Mouse (Mus musculus): ENCODE measurements at regions not wholly inside any gene's neighbourhood (a gene's known extent, or its start where the extent isn't known, plus 50 kb on each side); places are given as distances from the start of the nearest gene placed in this dataset.
A peak's percentile ranks its signal among the peaks of the same experiment; 100 is the strongest.

GRCm38 (mm10) chr3:144137483-144137882 lies 67.5 kb downstream of the Lmo4 start:
- no peaks in the 10 kb centered on the region for H3K9me3 ChIP-seq (ENCODE audit: control insufficient read depth, low read length)
- ATAC-seq (ENCODE audit: low FRiP score), result no peak
- no peaks in the 10 kb centered on the region for H3K36me3 ChIP-seq (replicated peaks; ENCODE audit: control insufficient read depth, insufficient read depth)
- H3K4me3 ChIP-seq (replicated peaks; ENCODE audit: low read length), result no peak overlapping the region
- H3K4me1 ChIP-seq (replicated peaks; ENCODE audit: control insufficient read depth, insufficient read depth, low read length), result no peaks in the 10 kb centered on the region; the same call in 1 of the 2 replicates
- DNase-seq (ENCODE audit: low spot score), result no peak
- H3K9ac ChIP-seq, result no peak overlapping the region
- no peak overlapping the region for H3K4me2 ChIP-seq (replicated peaks)
- WGBS, result 91% methylated on average over 3 of the region's 3 CpGs
- no peaks in the 10 kb centered on the region for H3K27me3 ChIP-seq (ENCODE audit: control insufficient read depth, insufficient read depth, low read length)
- no peak overlapping the region for H3K27ac ChIP-seq

DNA sequence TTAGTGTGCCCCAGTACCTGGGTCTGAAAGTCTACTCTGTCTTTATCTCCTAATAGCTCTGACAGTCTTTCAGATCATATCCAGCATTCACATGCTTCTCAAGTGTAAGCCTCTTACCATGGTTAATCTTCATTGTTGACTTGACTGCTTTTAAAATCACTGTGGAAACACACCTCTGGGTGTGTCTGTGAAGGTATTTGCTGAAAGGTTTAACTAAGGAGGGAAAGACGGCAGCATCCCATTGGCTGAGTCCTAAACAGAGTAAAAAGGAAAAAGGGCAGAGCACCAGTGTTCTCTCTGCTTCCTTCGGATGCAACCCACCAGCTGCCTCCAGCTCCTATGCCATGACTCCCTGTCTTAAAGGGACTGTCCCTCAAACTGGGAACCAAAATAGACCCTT lies 68.6 kb downstream of the Lmo4 start:
- no peak overlapping the region for H3K27ac ChIP-seq
- DNase-seq (ENCODE audit: low spot score) (no peak), ATAC-seq (ENCODE audit: low FRiP score) (no peak)
- H3K9me3 ChIP-seq (ENCODE audit: control insufficient read depth, low read length), result no peaks in the 10 kb centered on the region
- no peaks in the 10 kb centered on the region for H3K36me3 ChIP-seq (replicated peaks; ENCODE audit: control insufficient read depth, insufficient read depth)
- 77% methylated on average over 2 of the region's 2 CpGs for WGBS
- no peak overlapping the region for H3K9ac ChIP-seq
- H3K27me3 ChIP-seq (ENCODE audit: control insufficient read depth, insufficient read depth, low read length), result no peaks in the 10 kb centered on the region
- H3K4me1 ChIP-seq (replicated peaks; ENCODE audit: control insufficient read depth, insufficient read depth, low read length), result no peaks in the 10 kb centered on the region
- H3K4me3 ChIP-seq (replicated peaks; ENCODE audit: low read length), result no peak overlapping the region
- no peak overlapping the region for H3K4me2 ChIP-seq (replicated peaks)

- H3K4me2 ChIP-seq (replicated peaks), result no peak overlapping the region
- H3K36me3 ChIP-seq (replicated peaks; ENCODE audit: control insufficient read depth, insufficient read depth), result no peaks in the 10 kb centered on the region
- no peaks in the 10 kb centered on the region for H3K27me3 ChIP-seq (ENCODE audit: control insufficient read depth, insufficient read depth, low read length)
- H3K9ac ChIP-seq, result no peak overlapping the region
- H3K9me3 ChIP-seq (ENCODE audit: control insufficient read depth, low read length), result no peaks in the 10 kb centered on the region
- H3K4me1 ChIP-seq (replicated peaks; ENCODE audit: control insufficient read depth, insufficient read depth, low read length), result no peaks in the 10 kb centered on the region
- DNase-seq (ENCODE audit: low spot score), result no peak
- ATAC-seq (ENCODE audit: low FRiP score), result no peak
- 97% methylated on average over 6 of the region's 6 CpGs for WGBS
- H3K27ac ChIP-seq, result no peak overlapping the region
- no peak overlapping the region for H3K4me3 ChIP-seq (replicated peaks; ENCODE audit: low read length)
Measured at GRCm38 (mm10) chr3:144135646-144136045, 69.4 kb downstream of the Lmo4 start.

DNA sequence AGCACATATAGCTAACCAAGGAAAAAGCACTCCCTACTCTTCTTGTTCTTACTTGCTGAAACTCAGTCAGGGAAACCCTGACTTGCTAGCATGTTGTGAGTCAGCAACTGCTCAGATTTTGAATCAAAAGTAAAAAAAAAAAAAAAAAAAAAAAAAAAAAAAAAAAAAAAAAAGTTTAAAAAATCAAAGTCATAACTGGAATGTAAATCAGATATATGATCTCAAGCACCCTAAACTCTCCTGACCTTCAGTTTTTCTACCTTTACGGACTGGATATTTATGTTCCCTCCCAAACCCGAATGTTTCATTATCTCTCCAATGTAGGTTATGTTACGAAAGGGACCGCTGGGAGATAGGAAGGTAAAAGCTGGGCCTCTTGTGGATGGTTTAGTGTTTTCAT lies 77.0 kb downstream of the Lmo4 start:
- 98% methylated on average over 4 of the region's 4 CpGs for WGBS

DNA sequence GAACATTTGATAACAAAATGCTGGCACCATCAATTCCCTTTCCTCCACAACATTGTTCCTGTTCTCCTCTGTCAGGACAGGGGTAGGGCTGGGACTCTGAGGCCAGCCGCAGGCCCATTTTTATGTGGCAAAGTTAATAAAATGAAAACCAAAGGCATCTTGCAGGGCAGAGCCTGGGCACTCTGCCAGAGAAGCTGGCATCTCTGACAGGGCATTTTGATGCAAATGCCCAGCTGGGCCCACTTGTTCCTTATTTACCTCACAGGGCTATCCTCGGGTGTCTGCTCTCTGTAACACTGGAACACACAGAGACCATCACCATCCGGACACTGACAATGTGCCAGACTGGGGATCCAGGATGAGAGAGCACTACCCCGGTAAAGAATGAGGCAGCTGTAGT lies 80.7 kb downstream of the Lmo4 start:
- peak; percentile 88 for ATAC-seq (ENCODE audit: low FRiP score)

More for the DNA sequence above, 77.0 kb downstream of the Lmo4 start:
- Histone ChIP-seq H3K4me3 (replicated peaks; ENCODE audit: low read length) (no peak overlapping the region), H3K9me3 (ENCODE audit: control insufficient read depth, low read length) (no peaks in the 10 kb centered on the region), H3K27me3 (ENCODE audit: control insufficient read depth, insufficient read depth, low read length) (no peaks in the 10 kb centered on the region), H3K4me2 (replicated peaks) (no peak overlapping the region), H3K27ac (no peak overlapping the region), H3K36me3 (replicated peaks; ENCODE audit: control insufficient read depth, insufficient read depth) (no peaks in the 10 kb centered on the region), H3K4me1 (replicated peaks; ENCODE audit: control insufficient read depth, insufficient read depth, low read length) (no peaks in the 10 kb centered on the region), H3K9ac (no peak overlapping the region)
- no peak for DNase-seq (ENCODE audit: low spot score)
- ATAC-seq (ENCODE audit: low FRiP score), result no peak

DNA sequence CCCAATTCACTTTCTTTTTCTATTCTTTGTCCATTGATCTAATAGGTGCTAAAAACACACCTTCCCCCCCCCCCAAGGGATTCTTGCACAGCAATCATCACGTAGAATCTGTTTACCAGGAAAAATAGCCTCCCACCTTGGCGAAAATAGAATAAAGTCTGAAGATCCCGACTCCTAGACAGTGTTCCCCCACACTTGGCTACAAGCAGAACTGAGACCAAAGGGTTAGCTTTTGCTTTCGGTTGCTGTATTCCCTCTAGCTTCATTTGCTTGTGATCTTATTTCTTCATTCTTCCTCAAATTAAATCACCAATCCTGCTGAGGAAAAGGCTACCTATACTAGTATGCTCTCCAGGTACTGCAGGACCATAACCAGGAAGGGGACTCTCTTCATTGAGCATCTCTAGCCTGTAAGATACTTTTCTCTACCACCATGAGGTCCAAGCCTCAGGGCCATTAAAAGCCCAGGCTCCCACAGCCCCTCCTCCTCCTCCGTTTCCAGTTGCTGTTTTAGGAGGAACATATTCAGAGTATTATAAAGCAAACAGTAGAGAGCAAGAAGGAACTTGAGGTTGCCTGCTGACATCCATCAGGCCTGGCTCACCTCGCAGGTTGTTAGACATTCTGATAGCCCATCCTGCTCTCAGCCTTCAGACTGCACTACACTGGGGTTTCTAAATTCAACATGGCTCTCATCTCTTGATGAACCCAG lies 81.5 kb downstream of the Lmo4 start:
- Histone ChIP-seq H3K36me3 (replicated peaks; ENCODE audit: control insufficient read depth, insufficient read depth) (no peaks in the 10 kb centered on the region), H3K27ac (no peak overlapping the region), H3K4me2 (replicated peaks) (no peak overlapping the region), H3K4me1 (replicated peaks; ENCODE audit: control insufficient read depth, insufficient read depth, low read length) (no peaks in the 10 kb centered on the region), H3K9ac (no peak overlapping the region), H3K27me3 (ENCODE audit: control insufficient read depth, insufficient read depth, low read length) (no peaks in the 10 kb centered on the region), H3K4me3 (replicated peaks; ENCODE audit: low read length) (no peak overlapping the region), H3K9me3 (ENCODE audit: control insufficient read depth, low read length) (no peaks in the 10 kb centered on the region)
- DNase-seq (ENCODE audit: low spot score) (no peak), ATAC-seq (ENCODE audit: low FRiP score) (no peak)
- 94% methylated on average over 6 of the region's 6 CpGs for WGBS

More for the DNA sequence above, 80.7 kb downstream of the Lmo4 start:
- Histone ChIP-seq H3K27ac (no peak overlapping the region), H3K9ac (no peak overlapping the region), H3K27me3 (ENCODE audit: control insufficient read depth, insufficient read depth, low read length) (no peaks in the 10 kb centered on the region), H3K9me3 (ENCODE audit: control insufficient read depth, low read length) (no peaks in the 10 kb centered on the region), H3K36me3 (replicated peaks; ENCODE audit: control insufficient read depth, insufficient read depth) (no peaks in the 10 kb centered on the region), H3K4me2 (replicated peaks) (no peak overlapping the region), H3K4me1 (replicated peaks; ENCODE audit: control insufficient read depth, insufficient read depth, low read length) (no peaks in the 10 kb centered on the region), H3K4me3 (replicated peaks; ENCODE audit: low read length) (no peak overlapping the region)
- DNase-seq (ENCODE audit: low spot score), result peak; percentile 64
- 42% methylated on average over 4 of the region's 4 CpGs for WGBS

DNA sequence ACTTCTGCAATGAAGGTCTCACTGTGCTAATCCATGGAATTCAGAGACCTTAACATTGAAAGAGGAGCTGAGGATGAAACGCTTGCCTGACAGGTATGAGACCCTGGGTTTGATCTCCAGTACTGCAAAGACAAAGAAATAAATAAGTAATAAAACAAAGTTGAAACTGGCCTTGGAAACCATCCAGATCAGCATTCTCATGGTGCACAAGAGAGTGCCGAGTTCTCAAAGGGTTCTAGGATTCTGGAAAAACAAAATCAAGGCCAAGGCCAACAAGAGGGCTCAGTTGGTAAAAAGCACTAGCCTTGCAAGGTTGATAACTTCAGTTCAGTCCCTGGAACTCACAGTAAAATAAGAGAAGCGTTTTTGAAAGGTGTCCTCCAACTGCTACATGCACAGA lies 85.9 kb downstream of the Lmo4 start:
- Histone ChIP-seq H3K4me2 (replicated peaks) (no peak overlapping the region), H3K9me3 (ENCODE audit: control insufficient read depth, low read length) (no peaks in the 10 kb centered on the region), H3K9ac (no peak overlapping the region), H3K4me3 (replicated peaks; ENCODE audit: low read length) (no peak overlapping the region), H3K36me3 (replicated peaks; ENCODE audit: control insufficient read depth, insufficient read depth) (no peaks in the 10 kb centered on the region), H3K27me3 (ENCODE audit: control insufficient read depth, insufficient read depth, low read length) (no peaks in the 10 kb centered on the region), H3K27ac (no peak overlapping the region), H3K4me1 (replicated peaks; ENCODE audit: control insufficient read depth, insufficient read depth, low read length) (no peaks in the 10 kb centered on the region)
- DNase-seq (ENCODE audit: low spot score) (no peak), ATAC-seq (ENCODE audit: low FRiP score) (no peak)
- WGBS, result 76% methylated on average over 3 of the region's 3 CpGs

DNA sequence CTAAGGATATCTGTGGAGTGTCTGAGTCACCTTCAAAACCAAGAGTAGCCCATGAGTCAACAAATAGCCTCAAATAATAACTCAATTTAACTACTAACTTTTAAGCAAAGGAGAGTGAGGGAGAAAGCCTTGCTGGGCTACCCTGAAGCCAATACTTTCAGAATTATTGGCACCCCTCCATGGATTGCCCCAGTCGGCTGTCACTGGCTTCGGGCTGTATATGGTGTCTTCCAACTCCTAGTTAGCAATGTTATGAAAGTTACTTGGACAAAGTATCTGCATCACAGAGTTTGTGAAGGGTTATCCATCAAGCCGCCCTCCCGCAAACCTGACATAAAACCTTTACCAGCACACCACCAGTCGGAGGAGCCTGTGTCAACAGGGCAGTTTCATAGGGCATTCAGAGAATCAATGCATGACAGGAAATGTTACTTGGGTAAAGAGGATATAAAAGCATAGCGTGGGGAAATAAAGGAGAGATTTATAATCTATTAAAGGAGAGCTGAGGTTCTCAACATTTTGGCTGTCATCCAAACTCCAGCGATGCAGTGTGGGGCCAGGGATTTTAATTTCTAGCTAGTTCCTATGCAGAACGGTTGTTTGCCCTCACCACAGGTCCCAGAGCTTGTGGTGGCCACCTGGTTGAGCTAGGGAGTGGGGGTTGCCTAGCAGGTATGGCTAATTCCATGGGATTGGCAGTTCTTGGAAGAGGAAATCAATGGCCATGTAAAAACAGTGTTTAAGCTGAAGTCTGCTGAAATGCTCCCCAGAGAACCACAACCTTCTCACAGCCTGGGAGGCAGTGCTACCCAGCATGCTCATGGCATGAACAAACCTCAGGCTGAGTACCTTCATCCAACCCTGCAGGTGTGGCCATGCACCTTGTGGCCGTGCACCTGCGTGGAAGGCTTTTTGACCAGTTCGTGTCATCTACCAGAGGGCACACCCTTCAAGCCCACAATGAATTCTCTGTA lies 91.1 kb downstream of the Lmo4 start:
- 79% methylated on average over 11 of the region's 11 CpGs for WGBS
- DNase-seq (ENCODE audit: low spot score) (no peak), ATAC-seq (ENCODE audit: low FRiP score) (no peak)
- H3K27me3 ChIP-seq (ENCODE audit: control insufficient read depth, insufficient read depth, low read length), result no peaks in the 10 kb centered on the region
- H3K4me3 ChIP-seq (replicated peaks; ENCODE audit: low read length), result no peak overlapping the region
- H3K4me2 ChIP-seq (replicated peaks), result no peak overlapping the region
- no peaks in the 10 kb centered on the region for H3K9me3 ChIP-seq (ENCODE audit: control insufficient read depth, low read length)
- H3K9ac ChIP-seq, result no peak overlapping the region
- H3K27ac ChIP-seq, result no peak overlapping the region
- H3K4me1 ChIP-seq (replicated peaks; ENCODE audit: control insufficient read depth, insufficient read depth, low read length), result no peaks in the 10 kb centered on the region
- no peaks in the 10 kb centered on the region for H3K36me3 ChIP-seq (replicated peaks; ENCODE audit: control insufficient read depth, insufficient read depth)

GRCm38 (mm10) chr3:144110331-144111080 lies 94.5 kb downstream of the Lmo4 start:
- Histone ChIP-seq H3K4me2 (replicated peaks) (no peak overlapping the region), H3K4me1 (replicated peaks; ENCODE audit: control insufficient read depth, insufficient read depth, low read length) (peaks cover 4% of the 10 kb centered on the region; the same call in 1 of the 2 replicates), H3K9me3 (ENCODE audit: control insufficient read depth, low read length) (no peaks in the 10 kb centered on the region), H3K4me3 (replicated peaks; ENCODE audit: low read length) (no peak overlapping the region), H3K9ac (no peak overlapping the region), H3K27me3 (ENCODE audit: control insufficient read depth, insufficient read depth, low read length) (no peaks in the 10 kb centered on the region), H3K36me3 (replicated peaks; ENCODE audit: control insufficient read depth, insufficient read depth) (no peaks in the 10 kb centered on the region), H3K27ac (no peak overlapping the region)
- no peak for DNase-seq (ENCODE audit: low spot score)
- 88% methylated on average over 5 of the region's 5 CpGs for WGBS
- ATAC-seq (ENCODE audit: low FRiP score), result no peak
